Mouse (Mus musculus) adrenal gland, postnatal 25 days (tissue): ENCODE measurements around the gene Gm8108. TPM values are rescaled to one million over a fixed set of nuclear protein-coding genes. Genes with fewer than 3 reads are reported as not detected.
"Not testable (repeated sequence)": the region's sequence is repeated elsewhere in the genome, so short reads cannot be mapped to it uniquely, and the experiment has no call there.

Source experiments
- DNase-seq: peaks from one replicate; pipeline ENCODE4 v3.0.0; 2021; ENCODE audit warnings: mixed read lengths
- long read RNA-seq: library from polyadenylated mRNA; stranded (forward); transcript quantifications from one replicate; pipeline ENCODE4 v2.0.0, GENCODE M21; 2021
- total RNA-seq: library from RNA; stranded (reverse); gene quantifications from 2 replicates; pipeline ENCODE4 v1.2.3, GENCODE M21; 2021

The Gm8108 gene
- total RNA-seq, result 0.81 and 0.91 TPM in 2 replicates
- long read RNA-seq, result 0 reads

GRCm38 (mm10) chr14:4110426-4110825, at the start of gene Gm8108:
Gm8108 (plus strand) TSS chr14:4110526.
- DNase-seq, result not testable (repeated sequence)

GRCm38 (mm10) chr14:4083820-4084219, 26.5 kb upstream of the Gm8108 start, which contains the start of gene Gm3115:
Gm3115 (plus strand) TSS chr14:4084120.
- not testable (repeated sequence) for DNase-seq

GRCm38 (mm10) chr14:4141646-4142045, 31.3 kb downstream of the Gm8108 start:
- DNase-seq, result not testable (repeated sequence)

GRCm38 (mm10) chr14:4164730-4165129, 54.4 kb downstream of the Gm8108 start, which contains the start of gene Gm3127:
Gm3127 (plus strand) TSS chr14:4165030.
- not testable (repeated sequence) for DNase-seq

GRCm38 (mm10) chr14:4182030-4182429, 71.7 kb downstream of the Gm8108 start:
- DNase-seq, result not testable (repeated sequence)

Other genes starting within 250 kb of the Gm8108 start
- not detected in 2 replicates for gene Gm2916, start 226.4 kb upstream of the Gm8108 start, total RNA-seq
- gene Gm3029, start 178.8 kb upstream of the Gm8108 start, total RNA-seq, result not detected in 2 replicates
- gene Gm3095, start 147.0 kb upstream of the Gm8108 start, total RNA-seq, result not detected in 2 replicates
- gene Gm3099, start 112.1 kb upstream of the Gm8108 start, total RNA-seq, result not detected in 2 replicates
- gene Gm5796, start 86.6 kb upstream of the Gm8108 start, total RNA-seq, result not detected in 2 replicates
- gene Gm3115, start 26.4 kb upstream of the Gm8108 start, total RNA-seq, result 0.24 TPM in 1 of 2 replicates, not detected in the other
- not detected in 2 replicates for gene Gm3127, start 54.5 kb downstream of the Gm8108 start, total RNA-seq
- 0.18 TPM in 1 of 2 replicates, not detected in the other for gene Gm2974, start 72.0 kb downstream of the Gm8108 start, total RNA-seq
- not detected in 2 replicates for gene Gm3138, start 139.1 kb downstream of the Gm8108 start, total RNA-seq
- gene Gm3149, start 206.8 kb downstream of the Gm8108 start, total RNA-seq, result not detected in 2 replicates
- 0.18 TPM in 1 of 2 replicates, not detected in the other for gene 2610042L04Rik, start 224.2 kb downstream of the Gm8108 start, total RNA-seq